Mouse (Mus musculus) ES-E14 (cell line): ENCODE measurements around the gene Gm49601. TPM values are rescaled to one million over a fixed set of nuclear protein-coding genes. Genes with fewer than 3 reads are reported as not detected.

ENCODE experiments used
- DNase-seq: peaks from one replicate; pipeline ENCODE4 v3.0.0-alpha.2; 2013; ENCODE audit warnings: low read depth, low spot score
- H3K27ac ChIP-seq: 2 replicates; pipeline ENCODE4 v1.5.1; 2012; ENCODE audit warnings: low read depth, mild to moderate bottlenecking, low read length, moderate library complexity, mixed read lengths; ENCODE audit not compliant: poor library complexity, insufficient read depth, severe bottlenecking
- H3K36me3 ChIP-seq: 2 replicates; pipeline ENCODE4 v1.6.1; 2012; ENCODE audit warnings: mild to moderate bottlenecking, low read length, moderate library complexity, mixed read lengths; ENCODE audit not compliant: control insufficient read depth, poor library complexity, insufficient read depth, severe bottlenecking
- H3K4me1 ChIP-seq, 2 experiments: fragments of 150-350 bp in 1 of 2; sonication (generic) in 1 of 2; 2 replicates each; pipeline ENCODE4 v1.6.1; 2012; ENCODE audit warnings: low read length in 2 of 2, mild to moderate bottlenecking in 1 of 2, mixed read lengths in 1 of 2; ENCODE audit not compliant: control insufficient read depth in 2 of 2, insufficient read depth in 2 of 2, poor library complexity in 1 of 2
- H3K4me3 ChIP-seq, 2 experiments: fragments of 150-350 bp in 1 of 2; sonication (generic) in 1 of 2; 2 replicates each; pipeline ENCODE4 v1.5.1; 2012; ENCODE audit warnings: low read length in 2 of 2, low read depth in 1 of 2, mild to moderate bottlenecking in 1 of 2, mixed read lengths in 1 of 2; ENCODE audit not compliant: insufficient read depth in 1 of 2, poor library complexity in 1 of 2, severe bottlenecking in 1 of 2
- H3K9ac ChIP-seq: 2 replicates; pipeline ENCODE4 v1.6.1; 2012; ENCODE audit warnings: low read depth, mild to moderate bottlenecking, low read length, mixed read lengths; ENCODE audit not compliant: poor library complexity, insufficient read depth, severe bottlenecking
- H3K9me3 ChIP-seq: fragments of 150-350 bp; sonication (generic); 2 replicates; pipeline ENCODE4 v1.6.1; 2012; ENCODE audit warnings: low read depth, mild to moderate bottlenecking, low read length; ENCODE audit not compliant: control insufficient read depth, insufficient read depth
- CHD2 ChIP-seq: IDR thresholded peaks from 2 replicates; pipeline ENCODE4 v1.6.1; 2014; ENCODE audit warnings: mild to moderate bottlenecking, low read depth, low read length, inconsistent platforms
- HCFC1 ChIP-seq: IDR thresholded peaks from 2 replicates; pipeline ENCODE4 v1.6.1; 2012; ENCODE audit warnings: low read length, inconsistent platforms, borderline replicate concordance; ENCODE audit not compliant: insufficient read depth
- MAFK ChIP-seq: IDR thresholded peaks from 2 replicates; pipeline ENCODE4 v1.6.1; 2014; ENCODE audit warnings: mild to moderate bottlenecking, low read depth, low read length, inconsistent platforms; ENCODE audit not compliant: insufficient read depth
- ZC3H11A ChIP-seq: IDR thresholded peaks from 2 replicates; pipeline ENCODE4 v1.6.1; 2012; ENCODE audit warnings: low read depth, mild to moderate bottlenecking, inconsistent platforms, low read length, borderline replicate concordance
- ZNF384 ChIP-seq: IDR thresholded peaks from 2 replicates; pipeline ENCODE4 v1.6.1; 2012; ENCODE audit warnings: low read depth, low read length, inconsistent platforms
- in situ Hi-C, 2 experiments: fragments of 600-800 bp; cut with MboI; formaldehyde crosslinking; loops; one replicate each; pipeline ENCODE4 v1.15.1; 2025; ENCODE audit warnings: low sequenced_read_pairs in 2 of 2, inconsistent platforms in 1 of 2; ENCODE audit not compliant: unreplicated experiment in 2 of 2
- total RNA-seq: library from RNA; depleted of rRNA; stranded (reverse); fragments of 300-350 nt; gene quantifications from 2 replicates; pipeline ENCODE4 v1.2.3, GENCODE M21; 2012; rRNA removed

The Gm49601 gene
- total RNA-seq = 0.85 and 1.7 TPM in 2 replicates

DNA sequence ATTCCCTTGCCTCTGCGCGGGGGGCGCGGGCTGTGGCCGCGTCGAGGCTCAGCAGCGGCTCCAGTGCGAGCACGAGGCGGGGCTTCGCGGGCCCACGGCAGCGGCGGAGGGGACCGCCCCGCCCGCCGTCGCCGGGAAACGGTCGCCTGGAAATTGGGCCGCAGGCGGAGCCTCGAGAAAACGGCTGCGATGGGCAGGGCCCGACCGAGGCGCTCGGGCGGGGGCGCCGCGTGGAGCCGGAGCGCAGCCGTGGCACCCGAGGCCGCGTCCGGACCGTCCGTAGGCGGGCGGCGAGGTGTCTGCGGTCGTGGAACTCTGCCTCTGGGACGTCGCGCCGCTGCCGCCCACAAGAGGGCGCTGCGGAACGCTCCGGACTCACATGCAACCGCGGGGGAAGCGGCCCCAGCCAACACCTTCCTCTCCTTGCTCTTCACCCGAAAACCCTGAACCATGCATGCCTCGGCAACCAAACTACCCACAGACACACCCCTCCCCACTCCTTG lies at the start of gene Gm49601:
Gm49601 (minus strand) TSS at position 52 of the 503 bp plus-strand sequence.
- Histone ChIP-seq H3K4me1 (peaks cover 0 to 11% of the 10 kb centered on the region in 2 experiments; a peak in 1 of 4 replicates), H3K9me3 (no peaks in the 10 kb centered on the region), H3K36me3 (no peaks in the 10 kb centered on the region), H3K9ac (peak within 1 kb of the TSS; percentile 48; the same call in 1 of the 2 replicates), H3K27ac (no peak within 1 kb of the TSS), H3K4me3 (peak within 1 kb of the TSS; percentile 15 to 65; a peak in 3 of 4 replicates)
- in situ Hi-C loops = loop anchor here in 1 of 2 experiments (10.0 kb wide), 1 partner anchor 162 kb away; no protein-coding TSS in a partner anchor
- peak; percentile 65 for DNase-seq
- TF ChIP-seq ZC3H11A (no peak), CHD2 (no peak), ZNF384 (no peak), HCFC1 (no peak), MAFK (no peak)

DNA sequence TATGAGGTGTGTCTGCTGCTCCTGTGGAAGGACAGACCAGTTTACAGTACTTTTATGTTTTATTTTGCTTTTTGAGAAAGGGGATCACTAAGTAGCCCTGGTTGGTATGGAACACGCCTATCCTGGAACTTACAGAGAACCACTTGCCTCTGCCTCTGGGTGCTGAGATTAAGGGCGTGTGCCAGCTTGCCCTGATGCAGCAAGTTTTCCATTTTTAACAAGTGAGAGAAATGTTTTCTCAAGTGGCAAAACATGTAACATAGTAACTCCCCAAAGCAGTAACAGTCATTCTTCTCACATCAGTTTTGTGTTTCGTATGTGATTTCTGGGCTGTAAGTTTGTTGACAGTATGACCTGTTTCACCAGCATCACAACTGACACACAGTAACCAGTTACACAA lies 46.8 kb upstream of the Gm49601 start:
- Histone ChIP-seq H3K9me3 (no peaks in the 10 kb centered on the region), H3K36me3 (no peaks in the 10 kb centered on the region), H3K4me1 (peaks cover under 1 to 2% of the 10 kb centered on the region in 2 experiments; a peak in 3 of 4 replicates), H3K27ac (no peak overlapping the region), H3K4me3 (no peak overlapping the region), H3K9ac (no peak overlapping the region)
- in situ Hi-C loops = no loop called here
- no peak for DNase-seq
- no peak for TF ChIP-seq ZC3H11A
- no peak for TF ChIP-seq MAFK
- no peak for TF ChIP-seq HCFC1
- no peak for TF ChIP-seq ZNF384

DNA sequence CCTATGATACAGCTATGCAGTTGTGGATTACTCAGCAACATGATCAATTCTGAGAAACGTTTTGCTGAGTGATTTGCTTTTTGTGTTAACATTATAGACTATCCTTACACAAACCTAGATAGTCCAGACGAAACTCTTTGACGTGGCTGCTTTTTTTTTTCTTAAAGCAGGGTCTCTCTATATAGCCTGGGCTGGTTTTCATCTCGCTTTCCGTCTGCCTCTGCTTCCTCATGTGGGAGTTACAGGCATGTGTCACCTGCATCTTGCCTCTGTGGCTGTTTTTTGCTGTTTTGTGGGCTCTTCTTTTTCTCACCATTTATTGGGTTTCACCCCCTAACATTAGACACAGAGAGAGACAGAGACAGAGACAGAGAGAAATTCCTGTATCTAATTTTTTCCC lies 45.8 kb upstream of the Gm49601 start:
- in situ Hi-C loops = no loop called here
- H3K36me3 ChIP-seq = no peaks in the 10 kb centered on the region
- H3K9ac ChIP-seq = no peak overlapping the region
- H3K9me3 ChIP-seq = no peaks in the 10 kb centered on the region
- no peaks in the 10 kb centered on the region; a peak in 1 of 4 replicates for H3K4me1 ChIP-seq
- no peak overlapping the region for H3K27ac ChIP-seq
- no peak for TF ChIP-seq MAFK
- TF ChIP-seq HCFC1 = no peak
- TF ChIP-seq CHD2 = no peak
- no peak for TF ChIP-seq ZC3H11A
- no peak for TF ChIP-seq ZNF384
- no peak overlapping the region for H3K4me3 ChIP-seq
- DNase-seq = no peak

DNA sequence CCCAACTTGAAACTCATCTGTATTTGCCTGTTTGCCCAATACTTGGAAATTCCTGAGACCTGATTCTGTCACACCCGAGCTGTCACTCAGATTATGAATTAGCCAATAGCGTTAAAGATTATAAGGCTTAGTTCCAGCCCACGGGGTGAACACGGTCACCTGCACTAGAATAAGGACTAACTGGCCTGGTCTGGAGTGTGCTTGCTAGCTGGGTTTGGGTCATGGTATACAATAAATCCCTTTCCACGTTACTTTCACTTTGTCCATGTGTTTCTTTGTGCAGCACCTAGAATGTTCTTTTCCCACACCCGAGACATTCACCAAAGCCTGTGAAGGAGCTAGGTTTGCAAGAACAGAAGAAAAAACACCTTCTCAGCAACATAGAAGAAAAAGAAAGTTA lies 43.7 kb upstream of the Gm49601 start:
- H3K27ac ChIP-seq = no peak overlapping the region
- H3K4me3 ChIP-seq = no peak overlapping the region
- TF ChIP-seq CHD2 = no peak
- TF ChIP-seq ZC3H11A = no peak
- no peak for TF ChIP-seq MAFK
- no peak for TF ChIP-seq ZNF384
- TF ChIP-seq HCFC1 = no peak
- H3K9ac ChIP-seq = no peak overlapping the region
- in situ Hi-C loops = no loop called here
- no peak for DNase-seq
- no peaks in the 10 kb centered on the region for H3K36me3 ChIP-seq
- H3K4me1 ChIP-seq = no peaks in the 10 kb centered on the region; a peak in 1 of 4 replicates
- no peaks in the 10 kb centered on the region for H3K9me3 ChIP-seq

DNA sequence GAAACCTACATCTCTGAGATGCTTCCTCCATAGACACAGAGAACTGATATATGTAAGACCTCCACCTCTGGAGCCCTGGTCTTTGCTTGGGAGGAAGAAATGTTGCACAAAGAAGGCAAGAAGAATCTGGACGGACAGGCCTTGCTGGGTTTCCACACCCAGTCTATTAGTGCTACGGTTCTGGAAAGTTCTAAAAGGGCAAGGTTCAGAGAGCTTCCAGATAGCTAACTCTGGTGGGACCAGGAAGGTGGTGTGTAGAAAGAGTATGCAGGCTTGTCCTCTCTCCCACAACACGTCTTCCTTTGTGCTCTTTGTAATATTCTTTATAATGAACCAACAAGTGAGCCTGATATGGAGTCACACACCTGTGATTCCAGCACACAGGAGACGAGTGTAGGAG lies 32.4 kb upstream of the Gm49601 start:
- TF ChIP-seq HCFC1 = no peak
- no peak for TF ChIP-seq ZC3H11A
- no peak for TF ChIP-seq MAFK
- TF ChIP-seq ZNF384 = no peak
- TF ChIP-seq CHD2 = no peak
- Histone ChIP-seq H3K36me3 (no peaks in the 10 kb centered on the region), H3K27ac (no peak overlapping the region), H3K4me3 (no peak overlapping the region), H3K9me3 (no peaks in the 10 kb centered on the region), H3K4me1 (peaks cover 0 to 4% of the 10 kb centered on the region in 2 experiments; a peak in 1 of 4 replicates), H3K9ac (no peak overlapping the region)
- in situ Hi-C loops = no loop called here
- no peak for DNase-seq
